Mouse (Mus musculus) layer of hippocampus, adult 11-12 months (tissue): Measurements from ENCODE around the gene Arhgap29.

Experiments used
- DNase-seq: peaks from one replicate; pipeline ENCODE4 v3.0.0; 2022; ENCODE audit warnings: low spot score

The Arhgap29 gene

GRCm38 (mm10) chr3:121952041-121952591 is at the start of gene Arhgap29:
TSS of gene Arhgap29 (plus strand) at chr3:121952541.
- DNase-seq: no peak

- no peak for DNase-seq
Measured at GRCm38 (mm10) chr3:121902729-121903128, 49.6 kb upstream of the Arhgap29 start.

- no peak for DNase-seq
Measured at GRCm38 (mm10) chr3:121903286-121903685, 49.1 kb upstream of the Arhgap29 start.

DNA sequence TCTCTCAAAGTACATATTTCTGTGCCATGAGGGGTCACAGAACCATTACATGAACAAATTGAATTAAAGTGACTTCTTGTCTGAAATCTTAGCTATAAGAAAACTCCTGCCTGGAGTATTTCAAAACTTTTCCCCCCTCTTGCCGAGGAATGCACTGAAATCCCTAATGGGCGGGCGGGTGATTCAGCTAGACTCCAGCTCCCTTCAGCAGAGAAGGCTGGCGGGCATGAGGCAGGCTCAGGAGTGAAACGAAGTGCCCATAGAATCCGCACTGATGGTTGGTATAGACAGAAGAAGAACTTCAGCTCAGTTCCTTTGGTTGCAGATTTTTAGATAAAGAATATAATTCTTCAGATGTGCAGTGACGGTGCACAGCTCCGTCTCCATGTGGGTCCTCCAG is 48.6 kb upstream of the Arhgap29 start:
- DNase-seq: no peak

DNA sequence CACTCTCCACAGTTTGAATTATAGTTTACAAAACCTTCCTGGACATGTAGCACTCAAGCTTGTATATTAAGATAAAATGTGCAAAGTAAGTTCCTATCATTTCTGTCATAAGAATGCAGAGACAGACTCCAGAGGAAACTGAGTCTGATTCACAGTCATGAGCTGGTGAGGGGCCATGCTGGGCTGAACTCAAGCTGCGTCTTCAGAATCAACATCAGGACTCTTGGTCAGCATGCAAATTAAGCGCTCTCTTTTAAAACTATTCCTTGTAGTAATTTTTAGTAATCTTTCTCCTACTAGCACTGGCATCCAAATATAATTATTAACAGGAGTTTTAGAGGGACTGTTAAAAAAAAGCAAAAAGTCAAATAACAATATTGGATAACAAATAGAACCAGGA is 47.9 kb upstream of the Arhgap29 start:
- DNase-seq: no peak

DNA sequence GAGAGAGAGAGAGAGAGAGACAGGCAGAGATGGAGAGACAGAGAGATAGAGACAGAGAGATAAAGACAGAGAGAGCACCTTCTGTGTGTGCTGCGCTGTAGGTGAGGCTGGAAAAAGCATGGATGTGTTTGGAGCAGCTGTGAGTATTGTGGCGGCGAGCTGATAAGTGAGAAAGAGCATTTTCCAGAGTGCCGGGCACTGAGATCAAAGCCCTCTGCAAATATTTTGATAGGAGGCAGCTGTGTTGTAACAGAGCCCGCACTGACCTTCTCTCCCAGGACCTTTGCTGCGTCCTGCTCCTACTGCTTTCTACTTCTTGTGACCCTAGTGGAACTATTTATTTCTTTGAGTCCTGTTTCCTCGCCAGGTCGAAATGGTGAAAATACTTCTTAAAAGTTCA is 45.7 kb upstream of the Arhgap29 start:
- DNase-seq: no peak

DNA sequence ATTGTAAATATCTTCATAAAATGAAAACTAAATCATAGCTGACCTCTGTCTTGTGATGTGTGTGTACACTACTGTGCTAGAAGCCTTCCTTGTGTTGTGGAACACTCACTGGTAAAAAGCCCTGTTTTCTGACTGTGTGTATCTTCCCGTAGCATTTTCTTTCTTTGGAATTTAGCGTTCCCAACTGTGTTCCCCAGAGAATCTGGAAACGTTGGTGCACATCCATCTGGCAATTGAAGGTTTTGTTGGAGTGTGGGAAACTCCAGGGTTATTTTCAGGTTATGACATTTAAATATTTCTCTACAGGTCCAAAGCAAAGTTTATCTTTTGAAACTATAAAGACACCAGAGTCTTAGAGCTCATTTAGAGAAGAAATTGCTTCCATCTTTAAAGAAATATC is 43.2 kb upstream of the Arhgap29 start:
- peak; percentile 11 for DNase-seq

GRCm38 (mm10) chr3:121913476-121913875 is 38.9 kb upstream of the Arhgap29 start:
- DNase-seq: no peak

GRCm38 (mm10) chr3:121914459-121915185 is 37.7 kb upstream of the Arhgap29 start:
- no peak for DNase-seq

- no peak for DNase-seq
Measured at GRCm38 (mm10) chr3:121915191-121915590, 37.1 kb upstream of the Arhgap29 start.

GRCm38 (mm10) chr3:121916802-121917532 is 35.4 kb upstream of the Arhgap29 start:
- DNase-seq: no peak

DNA sequence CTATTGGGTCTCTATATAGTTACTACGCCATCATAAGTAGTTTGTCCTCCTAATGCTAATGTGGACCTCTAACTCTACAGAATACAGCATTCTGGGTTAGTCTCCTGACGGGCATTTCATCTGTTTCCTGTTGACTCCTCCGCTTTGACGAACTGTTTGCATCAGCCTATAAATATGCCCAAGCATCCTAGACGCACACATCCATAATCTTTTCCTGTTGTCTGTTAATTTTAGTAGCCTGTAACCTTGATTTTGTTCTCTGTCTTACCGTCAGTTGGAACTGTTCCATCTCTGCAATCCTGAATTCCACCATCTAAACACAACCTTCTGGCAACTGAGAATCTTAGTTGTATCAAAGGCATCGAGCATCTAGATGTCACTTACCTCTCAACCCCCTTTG is 34.7 kb upstream of the Arhgap29 start:
- no peak for DNase-seq

- DNase-seq: no peak
Measured at GRCm38 (mm10) chr3:121919961-121920360, 32.4 kb upstream of the Arhgap29 start.

DNA sequence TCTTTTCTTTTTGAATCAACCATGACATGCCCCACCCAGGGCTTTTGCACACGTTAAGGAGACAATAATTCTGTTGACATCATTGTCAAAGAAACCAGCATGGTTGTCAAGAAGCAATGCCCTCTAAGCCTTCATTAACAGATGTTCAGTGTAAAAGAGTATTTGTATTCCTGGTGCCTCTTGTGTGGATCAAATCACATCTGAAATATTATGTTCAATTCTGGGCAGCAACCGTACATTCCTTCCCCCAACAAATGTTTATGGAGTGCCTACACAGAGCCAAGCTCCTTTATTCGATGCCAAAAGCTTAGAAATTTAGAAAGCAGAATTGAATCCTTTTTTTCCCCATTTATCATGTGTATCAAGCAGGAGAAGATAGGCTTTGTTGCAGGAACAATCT is 31.6 kb upstream of the Arhgap29 start:
- DNase-seq: no peak

DNA sequence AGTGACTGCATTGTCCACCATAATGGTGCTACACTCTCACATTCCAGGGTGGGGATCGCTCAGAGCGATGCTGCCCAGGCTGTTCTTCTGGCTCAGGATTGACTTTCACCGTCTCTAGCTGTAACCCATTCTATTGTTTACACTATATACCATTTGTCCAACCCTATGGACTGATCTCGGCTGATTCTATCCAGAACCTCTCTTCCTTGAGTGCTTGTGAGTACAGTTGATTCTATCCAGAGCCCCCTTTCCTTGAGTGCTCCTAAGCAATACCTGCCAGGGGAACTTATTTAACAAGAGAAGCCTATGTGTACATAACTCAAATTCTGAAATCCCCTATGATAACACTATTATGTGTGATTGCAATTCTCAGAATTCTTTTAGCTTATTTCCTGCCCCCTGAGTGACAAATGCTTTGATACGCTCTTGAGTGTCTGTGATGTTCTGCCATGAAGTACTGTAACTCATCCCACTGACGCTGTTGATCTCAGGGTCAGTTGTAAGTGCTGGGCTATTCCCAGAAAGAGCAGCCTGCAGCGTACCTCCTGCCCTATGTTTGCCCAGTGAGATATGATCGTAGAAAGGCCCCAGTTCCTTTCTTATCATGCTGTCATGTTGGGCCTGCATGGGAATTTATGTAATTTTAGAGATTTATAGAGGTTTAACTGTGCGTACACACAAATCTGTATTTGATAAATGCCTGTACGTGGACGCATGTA is 27.4 kb upstream of the Arhgap29 start:
- DNase-seq: no peak

GRCm38 (mm10) chr3:121927601-121928000 is 24.7 kb upstream of the Arhgap29 start:
- no peak for DNase-seq

- DNase-seq: no peak
Measured at GRCm38 (mm10) chr3:121932815-121933214, 19.5 kb upstream of the Arhgap29 start.

GRCm38 (mm10) chr3:121936241-121936640 is 16.1 kb upstream of the Arhgap29 start:
- DNase-seq: no peak

DNA sequence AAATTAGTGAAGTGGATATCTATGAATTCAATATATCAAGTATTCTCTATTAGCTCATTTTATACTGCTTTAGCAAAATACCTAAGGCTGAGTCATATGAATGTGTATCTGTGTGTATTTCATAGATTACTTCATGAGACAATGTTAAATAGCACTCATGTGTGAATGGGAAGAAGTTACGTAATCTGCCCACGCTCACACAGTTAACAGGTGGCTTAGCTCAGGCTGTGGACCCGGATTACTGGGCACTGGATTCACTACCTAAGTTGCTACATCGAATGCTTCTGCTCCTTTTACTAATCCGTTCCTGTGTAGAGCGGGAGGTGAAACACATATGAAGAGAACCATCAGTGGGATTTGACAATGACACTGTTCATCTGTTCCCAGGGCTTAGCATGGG is 15.3 kb upstream of the Arhgap29 start:
- no peak for DNase-seq

DNA sequence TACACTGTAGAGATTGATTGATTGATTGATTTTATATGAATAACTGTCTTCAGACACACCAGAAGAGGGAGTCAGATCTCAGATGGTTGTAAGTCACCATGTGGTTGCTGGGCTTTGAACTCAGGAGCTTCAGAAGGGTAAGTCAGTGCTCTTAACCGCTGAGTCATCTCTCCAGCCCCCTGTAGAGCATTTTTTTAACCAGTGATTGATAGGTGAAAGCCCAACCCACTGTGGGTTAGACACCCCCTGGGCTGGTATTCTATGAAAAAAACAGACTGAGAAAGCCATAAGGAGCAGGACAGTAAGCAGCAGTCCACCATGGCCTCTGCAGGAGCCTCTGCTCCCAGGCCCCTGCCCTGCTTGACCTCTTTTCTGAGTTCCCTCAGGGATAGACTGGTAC is 12.7 kb upstream of the Arhgap29 start:
- DNase-seq: no peak

- DNase-seq: no peak
Measured at GRCm38 (mm10) chr3:121940094-121940889, 12.0 kb upstream of the Arhgap29 start.

- DNase-seq: no peak
Measured at GRCm38 (mm10) chr3:121941204-121941745, 11.1 kb upstream of the Arhgap29 start.
